Mouse (Mus musculus) ES-E14 (cell line): ENCODE results near the gene Ly6g6c. TPM values are rescaled to one million over a fixed set of nuclear protein-coding genes. Genes with fewer than 3 reads are reported as not detected.
A peak's percentile ranks its signal among the peaks of the same experiment; 100 is the strongest.

Experiments
- DNase-seq: peaks from one replicate; pipeline ENCODE4 v3.0.0-alpha.2; 2013; ENCODE audit warnings: low read depth, low spot score
- H3K27ac ChIP-seq: 2 replicates; pipeline ENCODE4 v1.5.1; 2012; ENCODE audit warnings: low read depth, mild to moderate bottlenecking, low read length, moderate library complexity, mixed read lengths; ENCODE audit not compliant: poor library complexity, insufficient read depth, severe bottlenecking
- H3K36me3 ChIP-seq: 2 replicates; pipeline ENCODE4 v1.6.1; 2012; ENCODE audit warnings: mild to moderate bottlenecking, low read length, moderate library complexity, mixed read lengths; ENCODE audit not compliant: control insufficient read depth, poor library complexity, insufficient read depth, severe bottlenecking
- H3K4me1 ChIP-seq, 2 experiments: fragments of 150-350 bp in 1 of 2; sonication (generic) in 1 of 2; 2 replicates each; pipeline ENCODE4 v1.6.1; 2012; ENCODE audit warnings: low read length in 2 of 2, mild to moderate bottlenecking in 1 of 2, mixed read lengths in 1 of 2; ENCODE audit not compliant: control insufficient read depth in 2 of 2, insufficient read depth in 2 of 2, poor library complexity in 1 of 2
- H3K4me3 ChIP-seq, 2 experiments: fragments of 150-350 bp in 1 of 2; sonication (generic) in 1 of 2; 2 replicates each; pipeline ENCODE4 v1.5.1; 2012; ENCODE audit warnings: low read length in 2 of 2, low read depth in 1 of 2, mild to moderate bottlenecking in 1 of 2, mixed read lengths in 1 of 2; ENCODE audit not compliant: insufficient read depth in 1 of 2, poor library complexity in 1 of 2, severe bottlenecking in 1 of 2
- H3K9ac ChIP-seq: 2 replicates; pipeline ENCODE4 v1.6.1; 2012; ENCODE audit warnings: low read depth, mild to moderate bottlenecking, low read length, mixed read lengths; ENCODE audit not compliant: poor library complexity, insufficient read depth, severe bottlenecking
- H3K9me3 ChIP-seq: fragments of 150-350 bp; sonication (generic); 2 replicates; pipeline ENCODE4 v1.6.1; 2012; ENCODE audit warnings: low read depth, mild to moderate bottlenecking, low read length; ENCODE audit not compliant: control insufficient read depth, insufficient read depth
- CHD2 ChIP-seq: IDR thresholded peaks from 2 replicates; pipeline ENCODE4 v1.6.1; 2014; ENCODE audit warnings: mild to moderate bottlenecking, low read depth, low read length, inconsistent platforms
- HCFC1 ChIP-seq: IDR thresholded peaks from 2 replicates; pipeline ENCODE4 v1.6.1; 2012; ENCODE audit warnings: low read length, inconsistent platforms, borderline replicate concordance; ENCODE audit not compliant: insufficient read depth
- MAFK ChIP-seq: IDR thresholded peaks from 2 replicates; pipeline ENCODE4 v1.6.1; 2014; ENCODE audit warnings: mild to moderate bottlenecking, low read depth, low read length, inconsistent platforms; ENCODE audit not compliant: insufficient read depth
- ZC3H11A ChIP-seq: IDR thresholded peaks from 2 replicates; pipeline ENCODE4 v1.6.1; 2012; ENCODE audit warnings: low read depth, mild to moderate bottlenecking, inconsistent platforms, low read length, borderline replicate concordance
- ZNF384 ChIP-seq: IDR thresholded peaks from 2 replicates; pipeline ENCODE4 v1.6.1; 2012; ENCODE audit warnings: low read depth, low read length, inconsistent platforms
- in situ Hi-C, 2 experiments: fragments of 600-800 bp; cut with MboI; formaldehyde crosslinking; loops; one replicate each; pipeline ENCODE4 v1.15.1; 2025; ENCODE audit warnings: low sequenced_read_pairs in 2 of 2, inconsistent platforms in 1 of 2; ENCODE audit not compliant: unreplicated experiment in 2 of 2
- total RNA-seq: library from RNA; depleted of rRNA; stranded (reverse); fragments of 300-350 nt; gene quantifications from 2 replicates; pipeline ENCODE4 v1.2.3, GENCODE M21; 2012

Ly6g6c gene
- total RNA-seq, 1 experiment = not detected

DNA sequence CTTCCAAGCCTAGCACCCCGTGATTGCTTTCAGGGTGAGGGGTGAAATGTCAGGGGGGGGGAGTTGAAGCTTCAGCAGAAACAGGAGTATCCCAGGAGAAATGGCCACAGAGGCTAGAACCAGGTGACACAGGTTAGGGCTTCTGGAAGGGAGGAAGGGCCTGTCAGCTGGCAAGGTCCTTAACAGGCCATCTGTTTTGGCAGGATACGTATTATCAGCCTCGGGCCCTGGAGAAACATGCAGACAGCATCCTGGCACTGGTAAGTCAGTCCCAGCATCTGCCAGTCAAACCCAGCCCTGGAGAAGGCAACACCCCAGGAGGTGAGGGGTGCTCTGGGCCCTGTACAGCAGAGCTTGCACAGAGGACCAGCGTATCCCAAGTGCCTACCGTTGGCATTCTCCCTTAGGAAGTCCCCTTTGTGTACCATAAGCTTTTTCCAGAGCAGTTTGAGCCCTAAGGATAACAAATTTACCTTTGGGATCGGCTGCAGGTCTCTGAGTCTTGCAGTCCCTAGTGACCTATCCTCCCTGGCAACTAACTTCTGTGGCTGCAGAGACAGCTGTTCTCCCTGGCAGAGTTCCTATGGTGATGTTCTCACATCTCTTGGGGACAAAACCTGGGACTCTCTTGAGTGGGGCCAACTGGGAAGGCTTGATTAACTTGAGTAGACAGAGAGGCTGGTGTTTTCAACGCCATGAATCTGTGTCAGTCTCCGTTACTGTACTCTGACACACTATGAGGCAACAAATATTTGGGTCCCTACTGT, 25.2 kb downstream of the Ly6g6c start:
- Histone ChIP-seq H3K9me3 (no peaks in the 10 kb centered on the region), H3K27ac (no peak overlapping the region), H3K4me3 (peak overlapping the region in 1 of 2 experiments; percentile 74; a peak in 2 of 4 replicates), H3K4me1 (peaks cover 0 to 2% of the 10 kb centered on the region in 2 experiments; a peak in 1 of 4 replicates), H3K9ac (no peak overlapping the region), H3K36me3 (peaks cover 8% of the 10 kb centered on the region; the same call in 1 of the 2 replicates)
- DNase-seq = no peak
- TF ChIP-seq ZC3H11A (no peak), MAFK (no peak), CHD2 (no peak), ZNF384 (no peak), HCFC1 (no peak)
- in situ Hi-C loops = no loop called here

DNA sequence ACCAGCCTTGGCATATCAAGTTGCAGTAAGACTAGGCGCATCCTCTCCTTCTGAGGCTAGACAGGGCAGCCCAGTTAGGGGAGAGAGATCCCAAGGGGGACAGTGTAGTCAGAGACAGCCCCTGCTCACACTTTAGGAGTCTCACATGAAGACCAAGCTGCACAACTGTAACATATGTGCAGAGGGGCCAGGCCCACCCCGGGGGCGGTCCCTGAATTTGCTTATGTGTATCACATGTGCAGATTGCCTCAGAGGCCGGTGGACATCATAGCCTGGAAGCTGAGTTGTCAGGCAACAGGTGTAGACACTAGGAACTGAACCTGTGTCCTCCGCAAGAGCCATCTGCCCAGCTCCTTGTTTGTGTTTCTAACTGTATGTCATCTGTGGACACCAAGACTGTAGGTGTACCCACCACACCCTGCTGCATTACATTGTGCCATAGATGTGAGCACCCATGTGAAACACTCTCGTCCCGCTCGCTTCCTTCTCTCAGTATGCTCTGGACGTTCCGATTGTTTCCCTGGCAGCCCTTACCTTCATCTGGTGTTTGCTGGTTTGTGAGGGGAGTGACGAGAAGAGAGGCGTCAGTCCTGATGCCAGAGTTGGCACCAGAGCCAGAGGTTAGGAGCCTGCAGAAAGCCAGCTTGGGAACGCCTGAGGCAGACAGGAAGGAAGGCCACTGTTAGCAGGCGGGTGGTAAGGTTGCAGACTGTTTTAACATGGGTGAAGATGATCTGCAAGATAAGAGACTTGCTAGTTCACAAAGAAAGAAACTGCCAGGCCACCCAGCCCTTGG, 27.4 kb downstream of the Ly6g6c start:
- Histone ChIP-seq H3K27ac (no peak overlapping the region), H3K4me1 (peaks cover 0 to 2% of the 10 kb centered on the region in 2 experiments; a peak in 1 of 4 replicates), H3K9me3 (no peaks in the 10 kb centered on the region), H3K4me3 (no peak overlapping the region), H3K9ac (no peak overlapping the region), H3K36me3 (peaks cover 12% of the 10 kb centered on the region; the same call in 1 of the 2 replicates)
- no peak for TF ChIP-seq HCFC1
- TF ChIP-seq MAFK = no peak
- DNase-seq = no peak
- in situ Hi-C loops = no loop called here

DNA sequence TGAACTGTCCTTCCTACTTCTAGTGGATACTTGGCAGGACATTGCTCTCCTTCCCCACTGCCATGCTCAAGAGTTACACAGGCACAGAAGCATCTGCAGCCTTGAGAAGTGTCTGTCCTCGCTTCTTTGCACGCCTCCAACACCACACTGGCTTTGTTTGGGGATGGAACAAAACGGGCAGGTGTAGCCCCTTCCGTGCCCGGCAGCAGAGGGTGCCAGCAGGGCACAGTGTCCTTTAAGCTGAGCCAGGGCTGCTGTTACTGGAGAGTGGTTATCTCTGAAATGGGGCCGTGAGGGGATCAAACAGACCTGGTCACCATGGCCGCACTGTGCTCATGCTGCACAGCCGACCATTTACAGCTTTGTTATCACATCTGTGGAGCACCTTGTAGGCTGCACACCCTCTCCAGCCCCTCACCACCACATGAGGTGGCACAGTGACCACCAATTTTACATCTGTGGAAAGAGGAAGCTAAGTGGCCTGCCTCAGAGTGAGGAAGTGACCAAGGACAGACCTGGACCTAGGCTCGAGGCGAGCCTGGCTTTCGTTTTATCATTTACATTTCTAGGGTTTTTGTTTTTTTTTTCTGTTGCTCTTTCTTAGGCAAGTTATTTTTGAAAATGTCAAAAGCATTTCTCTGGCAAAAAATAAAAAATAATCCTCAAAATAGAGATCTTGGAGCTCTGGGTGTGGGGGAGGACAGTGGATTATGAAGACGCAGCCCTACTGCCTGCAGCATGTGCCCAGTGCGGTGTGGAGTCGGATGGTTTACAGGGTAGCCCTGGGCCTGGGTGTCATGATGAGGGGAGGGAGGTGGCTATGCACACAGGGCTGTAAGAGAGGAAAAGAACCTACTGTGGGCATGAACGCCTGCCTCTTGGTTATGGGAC, 29.5 kb downstream of the Ly6g6c start:
- Histone ChIP-seq H3K27ac (no peak overlapping the region), H3K9me3 (no peaks in the 10 kb centered on the region), H3K4me3 (no peak overlapping the region), H3K36me3 (peaks cover 16% of the 10 kb centered on the region; the same call in 1 of the 2 replicates), H3K9ac (no peak overlapping the region), H3K4me1 (peaks cover 0 to 4% of the 10 kb centered on the region in 2 experiments; a peak in 1 of 4 replicates)
- in situ Hi-C loops = no loop called here
- no peak for DNase-seq
- TF ChIP-seq ZNF384 (no peak), MAFK (no peak), ZC3H11A (no peak)

DNA sequence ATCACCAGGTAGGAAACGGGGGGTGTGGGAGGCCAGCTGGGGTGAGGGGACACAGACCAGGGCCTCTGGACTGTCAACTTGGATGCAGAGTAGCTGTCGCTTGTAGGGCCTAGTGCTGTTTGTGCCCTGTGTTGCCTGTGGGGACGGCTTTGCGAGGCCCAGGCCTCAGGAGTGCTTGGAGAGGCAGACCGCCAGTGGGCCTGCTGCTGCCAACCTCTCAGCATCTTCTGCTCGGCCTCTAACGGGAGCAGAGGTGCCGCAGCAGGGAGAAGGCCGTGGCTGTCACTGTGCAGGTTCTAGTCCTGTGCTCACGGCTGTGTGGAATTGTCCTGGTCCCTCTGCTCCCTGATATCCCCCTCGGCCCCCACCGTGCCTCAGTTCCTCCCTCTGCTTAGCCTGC, 31.4 kb downstream of the Ly6g6c start:
- in situ Hi-C loops = no loop called here
- TF ChIP-seq HCFC1 (no peak), CHD2 (no peak), MAFK (no peak), ZNF384 (no peak), ZC3H11A (no peak)
- DNase-seq = no peak
- H3K9ac ChIP-seq = no peak overlapping the region
- no peak overlapping the region for H3K4me3 ChIP-seq
- no peaks in the 10 kb centered on the region for H3K9me3 ChIP-seq
- H3K4me1 ChIP-seq = peaks cover 0 to 8% of the 10 kb centered on the region in 2 experiments; a peak in 1 of 4 replicates
- H3K36me3 ChIP-seq = peaks cover 21% of the 10 kb centered on the region; the same call in 1 of the 2 replicates
- H3K27ac ChIP-seq = no peak overlapping the region
